Mouse (Mus musculus) erythroblast, embryonic 14.5 days (primary cell): ENCODE results near the gene Gm17606. TPM values are rescaled to one million over a fixed set of nuclear protein-coding genes. Genes with fewer than 3 reads are reported as not detected.
"Not testable (repeated sequence)": the region's sequence is repeated elsewhere in the genome, so short reads cannot be mapped to it uniquely, and the experiment has no call there.

Experiments used
- H3K27me3 ChIP-seq: 2 replicates; pipeline ENCODE4 v1.6.1; 2012; ENCODE audit warnings: inconsistent platforms; ENCODE audit not compliant: control insufficient read depth
- H3K36me3 ChIP-seq: 2 replicates; pipeline ENCODE4 v1.6.1; 2012; ENCODE audit warnings: mild to moderate bottlenecking, inconsistent platforms; ENCODE audit not compliant: control insufficient read depth
- H3K4me1 ChIP-seq: 2 replicates; pipeline ENCODE4 v1.6.1; 2012; ENCODE audit warnings: inconsistent platforms; ENCODE audit not compliant: control insufficient read depth
- H3K4me3 ChIP-seq: replicated peaks from 2 replicates; pipeline ENCODE3; 2012; ENCODE audit warnings: moderate library complexity, mild to moderate bottlenecking, inconsistent platforms
- H3K9me3 ChIP-seq: 2 replicates; pipeline ENCODE4 v1.6.1; 2012; ENCODE audit warnings: low read length, inconsistent platforms, mixed read lengths; ENCODE audit not compliant: control insufficient read depth
- GATA1 ChIP-seq: IDR thresholded peaks from 2 replicates; pipeline ENCODE4 v1.6.1; 2012; ENCODE audit warnings: low read length, inconsistent platforms, mixed read lengths
- TAL1 ChIP-seq: IDR thresholded peaks from 3 replicates; pipeline ENCODE4 v1.6.1; 2012; ENCODE audit warnings: low read length, inconsistent platforms, mixed read lengths
- polyA plus RNA-seq: library from polyadenylated mRNA; stranded (reverse); fragments of >175 nt; gene quantifications from 2 replicates; pipeline ENCODE4 v1.2.3, GENCODE M21; 2012

Gm17606 gene
- polyA plus RNA-seq, 1 experiment: not detected

DNA sequence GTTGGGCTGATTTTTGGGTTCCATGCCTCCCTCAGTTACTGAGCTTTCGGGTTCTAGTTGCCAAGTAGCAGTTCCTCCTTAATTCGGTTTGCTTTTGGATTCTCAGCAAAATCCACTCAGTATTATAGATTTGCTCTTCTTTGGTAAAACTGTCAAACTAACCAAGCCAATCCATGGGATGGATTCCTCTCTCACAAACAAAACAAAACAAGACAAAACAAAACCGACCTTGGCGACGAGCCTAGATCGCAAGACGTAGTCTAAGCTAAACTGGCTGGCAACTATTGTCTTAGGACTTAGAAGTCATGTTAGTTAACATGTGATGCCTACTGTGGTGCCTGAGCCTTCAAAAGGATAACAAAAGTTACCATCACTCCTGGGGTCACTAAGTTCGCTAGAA is 37.1 kb upstream of the Gm17606 start:
- Histone ChIP-seq H3K36me3 (peaks cover 2% of the 10 kb centered on the region; the same call in 1 of the 2 replicates), H3K4me3 (peak overlapping the region; percentile 81), H3K9me3 (peaks cover 2% of the 10 kb centered on the region; the same call in 1 of the 2 replicates), H3K4me1 (peaks cover 55% of the 10 kb centered on the region), H3K27me3 (no peaks in the 10 kb centered on the region)
- TF ChIP-seq GATA1: no peak

DNA sequence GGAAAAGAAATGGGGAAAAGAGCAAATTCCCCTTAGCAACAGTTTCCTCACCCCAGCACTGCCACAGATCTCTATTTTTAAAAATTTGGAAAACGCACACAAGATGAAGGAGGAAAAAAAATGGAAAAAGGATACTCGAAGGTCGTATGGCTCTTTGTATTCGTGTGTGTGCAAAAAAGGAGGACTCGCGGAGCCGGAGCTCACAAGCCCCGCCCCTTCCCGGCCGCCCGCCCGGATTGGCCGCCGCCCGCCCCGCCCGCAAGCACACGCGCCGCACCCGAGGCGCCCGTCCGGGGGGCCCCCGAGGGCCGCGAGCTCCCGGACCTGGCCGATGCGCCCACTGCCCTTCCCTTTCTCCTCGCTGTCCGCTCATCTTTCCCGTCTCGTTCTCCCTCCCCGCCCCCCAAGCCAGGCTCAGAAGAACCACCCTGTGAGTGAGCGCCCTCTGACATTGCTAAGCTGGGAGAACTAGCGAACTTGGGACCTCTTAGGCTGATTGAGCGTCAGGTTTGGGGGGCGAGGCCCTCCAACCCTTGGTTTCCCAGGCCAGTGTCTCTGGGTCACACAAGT is 34.9 kb upstream of the Gm17606 start, which contains the start of gene 4931414P19Rik:
4931414P19Rik (minus strand) TSS at position 242 of the 570 bp plus-strand sequence.
- Histone ChIP-seq H3K9me3 (peaks cover 2% of the 10 kb centered on the region; the same call in 1 of the 2 replicates), H3K27me3 (no peaks in the 10 kb centered on the region), H3K4me3 (peak within 1 kb of the TSS; percentile 69), H3K36me3 (peaks cover 8% of the 10 kb centered on the region), H3K4me1 (peaks cover 54% of the 10 kb centered on the region)
- TF ChIP-seq TAL1 (no peak), GATA1 (no peak)

DNA sequence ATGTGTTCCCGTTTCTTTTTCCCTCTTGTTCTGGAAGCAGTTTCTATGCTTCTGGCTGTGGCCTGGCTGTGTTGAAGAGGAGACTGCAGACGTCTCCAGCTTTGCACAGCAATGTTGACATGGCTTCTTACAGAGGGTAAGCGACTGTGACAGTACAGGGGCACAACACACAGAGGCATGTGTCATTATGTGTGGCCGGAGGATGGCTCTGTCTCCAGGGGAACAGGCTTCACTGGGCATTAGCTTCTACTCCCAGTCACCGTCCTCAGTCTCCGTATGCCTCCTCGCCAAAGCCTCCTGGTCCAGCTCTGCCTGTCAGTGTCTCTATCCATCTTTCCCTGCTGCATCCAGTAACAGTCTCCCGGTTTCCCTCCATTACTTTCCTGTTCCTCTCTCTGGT is 33.5 kb upstream of the Gm17606 start:
- no peak for TF ChIP-seq TAL1
- TF ChIP-seq GATA1: no peak
- peaks cover 42% of the 10 kb centered on the region for H3K4me1 ChIP-seq
- H3K4me3 ChIP-seq: no peak overlapping the region
- H3K36me3 ChIP-seq: peaks cover 21% of the 10 kb centered on the region
- H3K27me3 ChIP-seq: no peaks in the 10 kb centered on the region
- peaks cover 2% of the 10 kb centered on the region; the same call in 1 of the 2 replicates for H3K9me3 ChIP-seq

DNA sequence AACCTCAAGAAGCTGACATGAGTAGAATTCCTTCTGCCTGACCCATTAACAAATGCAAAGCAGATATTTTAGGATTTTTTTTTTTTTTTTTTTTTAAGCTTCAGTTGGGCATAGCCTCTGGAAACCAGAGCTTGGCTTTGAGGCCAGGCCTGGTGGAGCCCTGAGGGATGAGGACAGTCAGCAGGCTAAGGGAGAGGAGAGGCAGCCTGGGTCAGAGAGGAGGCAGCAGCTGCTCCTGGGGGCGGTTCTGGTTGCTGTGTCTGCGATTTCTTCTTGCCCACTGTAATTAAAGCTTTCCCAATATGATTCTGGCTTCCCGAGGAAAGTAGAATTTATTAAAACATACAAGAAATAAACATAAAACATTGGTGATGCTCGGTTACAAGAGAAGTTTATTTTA is 31.5 kb upstream of the Gm17606 start:
- Histone ChIP-seq H3K4me1 (peaks cover 26% of the 10 kb centered on the region), H3K4me3 (no peak overlapping the region)
- no peak for TF ChIP-seq GATA1
- no peak for TF ChIP-seq TAL1

DNA sequence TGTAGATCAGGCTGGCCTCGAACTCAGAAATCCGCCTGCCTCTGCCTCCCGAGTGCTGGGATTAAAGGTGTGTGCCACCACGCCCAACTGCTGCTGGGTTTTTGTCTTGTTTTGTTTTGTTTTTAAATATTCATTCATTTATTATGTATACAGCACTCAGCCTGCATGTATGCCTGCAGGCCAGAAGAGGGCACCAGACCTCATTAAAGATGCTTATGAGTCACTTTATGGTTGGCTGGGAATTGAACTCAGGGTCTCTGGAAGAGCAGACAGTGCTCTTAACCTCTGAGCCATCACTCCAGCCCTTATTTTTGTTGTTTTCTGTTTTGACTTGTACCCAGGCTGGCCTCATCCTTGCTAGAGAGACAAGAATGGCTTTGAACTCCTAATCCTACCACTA is 30.8 kb upstream of the Gm17606 start:
- H3K27me3 ChIP-seq: no peaks in the 10 kb centered on the region
- TF ChIP-seq TAL1 (no peak), GATA1 (no peak)
- peaks cover 44% of the 10 kb centered on the region for H3K36me3 ChIP-seq
- H3K4me1 ChIP-seq: peaks cover 20% of the 10 kb centered on the region
- H3K9me3 ChIP-seq: no peaks in the 10 kb centered on the region
- no peak overlapping the region for H3K4me3 ChIP-seq

More for the DNA sequence above, 31.5 kb upstream of the Gm17606 start:
- peaks cover 36% of the 10 kb centered on the region for H3K36me3 ChIP-seq
- H3K27me3 ChIP-seq: no peaks in the 10 kb centered on the region
- no peaks in the 10 kb centered on the region for H3K9me3 ChIP-seq

DNA sequence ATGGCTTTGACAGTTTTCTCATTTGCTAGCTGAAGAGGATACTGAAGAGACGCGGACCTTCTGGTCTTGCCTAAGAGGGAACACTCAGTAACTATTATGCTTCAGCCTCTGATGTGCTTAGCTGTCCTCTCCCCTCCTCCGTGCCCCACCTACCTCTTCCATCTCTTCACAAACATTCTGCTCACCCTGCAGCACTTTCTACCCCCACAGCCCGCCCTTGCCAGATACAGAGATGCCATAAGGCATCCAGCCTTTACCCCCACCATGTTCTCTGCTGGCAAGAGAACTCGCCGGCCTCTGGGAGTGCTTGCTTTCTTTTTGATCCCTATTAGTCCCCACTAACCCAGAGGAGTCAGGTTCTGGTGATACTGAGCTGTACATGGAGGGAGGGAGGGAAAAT is 30.1 kb upstream of the Gm17606 start:
- no peak for TF ChIP-seq TAL1
- no peak for TF ChIP-seq GATA1
- peaks cover 50% of the 10 kb centered on the region for H3K36me3 ChIP-seq

DNA sequence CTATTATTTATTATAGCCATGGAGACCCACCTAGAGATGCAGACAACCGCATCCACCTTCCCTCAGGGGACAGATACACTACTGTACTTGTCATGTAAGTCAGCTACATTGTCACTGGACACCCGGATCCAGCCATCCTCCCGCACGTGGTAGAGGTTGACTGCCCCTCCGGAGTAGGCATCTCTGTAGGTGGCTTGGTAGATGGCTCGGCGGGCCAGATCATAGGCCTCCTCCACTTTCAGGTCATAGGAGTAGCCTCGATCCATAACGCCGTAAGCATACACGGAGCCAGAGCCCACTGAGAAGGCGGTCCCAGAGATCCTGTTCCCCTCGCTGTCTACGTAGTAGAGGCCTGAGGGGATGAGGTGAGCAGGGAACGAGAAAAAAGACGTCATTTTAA is 26.6 kb upstream of the Gm17606 start:
- not testable (repeated sequence) for H3K27me3 ChIP-seq, H3K4me3 ChIP-seq, H3K9me3 ChIP-seq
- Histone ChIP-seq H3K36me3 (peaks cover 56% of the 10 kb centered on the region), H3K4me1 (peaks cover 16% of the 10 kb centered on the region)

More for the DNA sequence above, 30.1 kb upstream of the Gm17606 start:
- Histone ChIP-seq H3K4me1 (peaks cover 13% of the 10 kb centered on the region), H3K27me3 (no peaks in the 10 kb centered on the region), H3K4me3 (no peak overlapping the region), H3K9me3 (no peaks in the 10 kb centered on the region)

DNA sequence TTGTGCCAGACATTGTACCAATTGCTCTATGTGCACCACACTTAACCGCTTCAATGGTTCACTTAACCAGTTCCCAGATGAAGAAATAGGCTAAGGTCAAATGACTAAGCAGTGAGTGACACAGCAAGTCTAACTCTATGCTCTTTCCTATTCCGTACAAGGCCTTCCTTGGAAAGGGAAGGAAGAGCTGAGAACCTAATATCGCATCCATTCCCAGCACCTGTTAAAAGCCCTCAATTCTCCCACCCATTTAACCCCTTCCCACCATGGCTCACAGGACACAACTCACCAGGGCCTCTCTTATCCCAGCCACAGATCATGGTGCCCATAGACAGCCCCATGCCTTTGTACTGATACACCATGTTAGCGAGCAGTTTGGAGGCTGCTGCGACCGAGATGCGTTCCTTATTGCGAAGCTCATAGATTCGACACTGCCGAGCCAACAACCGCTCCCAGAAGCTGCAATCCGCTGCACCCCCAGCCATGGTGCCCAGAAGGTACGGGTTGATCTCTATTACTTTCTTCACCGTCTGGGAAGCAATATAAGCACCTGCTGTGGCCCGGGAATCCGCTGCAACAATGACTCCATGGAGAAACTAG is 24.4 kb upstream of the Gm17606 start:
- H3K27me3 ChIP-seq: no peaks in the 10 kb centered on the region
- H3K9me3 ChIP-seq: no peaks in the 10 kb centered on the region
- peaks cover 16% of the 10 kb centered on the region for H3K4me1 ChIP-seq
- TF ChIP-seq TAL1 (no peak), GATA1 (no peak)
- peaks cover 43% of the 10 kb centered on the region for H3K36me3 ChIP-seq
- H3K4me3 ChIP-seq: peak overlapping the region; percentile 5

DNA sequence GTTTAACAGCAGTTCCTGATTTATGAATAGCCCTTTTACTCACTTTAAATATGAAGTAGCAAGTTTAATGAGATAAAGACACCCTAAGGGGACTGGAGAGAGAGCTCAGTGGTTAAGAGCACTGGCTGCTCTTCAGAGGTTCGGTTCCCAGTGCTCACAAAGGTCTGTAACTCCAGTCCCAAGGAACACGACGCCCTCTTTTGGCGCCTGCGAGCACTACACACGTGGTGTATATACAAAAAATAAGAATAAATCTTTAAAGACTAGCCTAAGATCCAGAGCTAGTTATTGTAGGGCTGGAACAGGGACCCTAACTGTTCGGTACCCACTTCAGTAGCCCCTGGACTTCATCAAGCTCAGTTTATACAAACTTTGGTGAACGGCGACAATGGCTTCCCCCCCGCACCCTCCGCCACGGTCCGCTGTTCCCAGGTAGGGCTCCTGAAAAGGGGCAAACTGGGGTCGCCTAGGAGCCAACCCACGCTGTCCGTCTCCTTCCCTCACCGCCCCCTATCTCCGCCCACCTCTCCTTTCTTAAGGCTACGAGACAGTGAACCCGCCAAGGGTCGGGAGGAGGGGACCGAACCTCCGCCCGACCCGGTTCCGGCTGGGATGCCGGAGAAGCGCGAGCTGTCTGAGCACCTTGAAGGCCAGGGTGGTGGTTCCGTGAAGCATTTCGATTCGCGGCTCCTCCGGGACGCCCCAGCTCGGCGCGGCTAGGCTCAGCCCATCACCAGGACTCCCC is 23.4 kb upstream of the Gm17606 start:
- peaks cover 17% of the 10 kb centered on the region for H3K4me1 ChIP-seq
- peak overlapping the region; percentile 75 for H3K4me3 ChIP-seq
- no peaks in the 10 kb centered on the region for H3K27me3 ChIP-seq
- peaks cover 35% of the 10 kb centered on the region for H3K36me3 ChIP-seq
- TF ChIP-seq TAL1 (no peak), GATA1 (no peak)
- H3K9me3 ChIP-seq: no peaks in the 10 kb centered on the region
